Mouse (Mus musculus): ENCODE data around the gene Bag2. TPM values are rescaled to one million over a fixed set of nuclear protein-coding genes. Genes with fewer than 3 reads are reported as not detected.
A peak's percentile ranks its signal among the peaks of the same experiment; 100 is the strongest.
"Not testable (repeated sequence)": the region's sequence is repeated elsewhere in the genome, so short reads cannot be mapped to it uniquely, and the experiment has no call there.

The Bag2 gene
- polyA plus RNA-seq, 1 experiment: 17.5 TPM

DNA sequence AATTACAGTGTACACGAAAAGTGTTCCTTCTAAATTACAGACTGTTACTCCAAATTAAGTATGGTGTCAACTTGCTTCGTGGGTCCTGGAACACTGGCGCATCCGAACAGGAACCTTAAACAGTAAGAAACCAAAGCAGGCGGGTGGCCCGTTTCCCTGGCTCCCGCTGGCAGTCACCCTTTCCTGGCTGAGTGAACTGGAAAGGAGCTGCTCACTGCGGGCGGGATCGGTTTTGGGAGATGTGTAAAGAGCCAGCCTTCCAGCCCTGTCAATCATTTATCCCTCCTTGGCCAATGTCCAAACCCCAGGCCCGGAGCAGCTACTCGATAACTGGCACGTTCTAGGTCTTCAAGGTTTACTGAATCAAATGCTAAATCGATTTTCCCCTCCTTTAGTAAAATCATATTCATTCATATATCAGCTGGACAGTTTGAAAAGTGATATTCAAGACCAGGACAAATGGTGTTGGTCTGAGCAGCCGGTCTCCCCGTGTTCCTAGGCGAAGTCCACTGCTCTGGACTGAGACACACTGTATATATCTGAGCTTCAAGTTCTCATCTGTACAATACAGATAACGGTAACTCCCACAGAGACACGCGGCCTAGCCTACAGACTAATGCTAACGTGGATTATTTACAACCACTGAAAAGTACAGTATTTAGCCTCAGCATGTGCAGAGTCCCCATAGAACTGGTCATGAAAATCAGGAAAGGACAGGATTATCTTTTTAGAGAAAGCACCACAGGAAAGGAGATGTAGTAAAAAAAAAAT is 2.4 kb downstream of the Bag2 start:
- TF ChIP-seq POLR2A (IDR thresholded peaks at IDR 0.05; ENCODE audit: extremely low read depth, insufficient read depth, low read length) (no peak), CTCF (IDR thresholded peaks at IDR 0.05; ENCODE audit: extremely low read depth, insufficient read depth, low read length) (no peak)
- Histone ChIP-seq H3K4me3 (ENCODE audit: insufficient read depth, low read length) (no peak overlapping the region), H3K4me1 (ENCODE audit: control insufficient read depth, insufficient read depth, low read length) (peaks cover 5% of the 10 kb centered on the region), H3K27ac (ENCODE audit: insufficient read depth, low read length) (no peak overlapping the region)

DNA sequence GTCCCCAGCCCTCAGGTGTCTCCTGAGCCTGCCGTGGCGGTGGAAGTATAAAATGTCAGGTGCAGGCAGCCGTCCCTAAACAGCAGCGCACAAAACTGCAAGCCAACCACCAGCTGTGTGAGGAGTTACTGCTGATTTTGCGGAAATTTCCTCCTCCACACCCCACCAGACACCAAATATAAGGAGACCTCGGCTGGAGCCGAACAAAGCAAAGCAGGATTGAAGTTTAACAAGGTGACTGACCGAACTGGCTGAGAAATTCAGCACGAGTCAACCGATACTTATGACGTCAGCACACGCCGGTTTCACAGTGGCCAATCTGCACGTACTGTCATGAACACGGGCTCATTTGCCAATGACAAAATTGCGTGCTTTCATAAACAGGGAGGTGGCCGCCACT is 3.5 kb downstream of the Bag2 start:
- no peak overlapping the region for H3K27ac ChIP-seq (ENCODE audit: insufficient read depth, low read length)
- H3K4me1 ChIP-seq (ENCODE audit: control insufficient read depth, insufficient read depth, low read length): peaks cover 5% of the 10 kb centered on the region
- TF ChIP-seq CTCF (IDR thresholded peaks at IDR 0.05; ENCODE audit: extremely low read depth, insufficient read depth, low read length) (no peak), POLR2A (IDR thresholded peaks at IDR 0.05; ENCODE audit: extremely low read depth, insufficient read depth, low read length) (no peak)
- no peak overlapping the region for H3K4me3 ChIP-seq (ENCODE audit: insufficient read depth, low read length)

DNA sequence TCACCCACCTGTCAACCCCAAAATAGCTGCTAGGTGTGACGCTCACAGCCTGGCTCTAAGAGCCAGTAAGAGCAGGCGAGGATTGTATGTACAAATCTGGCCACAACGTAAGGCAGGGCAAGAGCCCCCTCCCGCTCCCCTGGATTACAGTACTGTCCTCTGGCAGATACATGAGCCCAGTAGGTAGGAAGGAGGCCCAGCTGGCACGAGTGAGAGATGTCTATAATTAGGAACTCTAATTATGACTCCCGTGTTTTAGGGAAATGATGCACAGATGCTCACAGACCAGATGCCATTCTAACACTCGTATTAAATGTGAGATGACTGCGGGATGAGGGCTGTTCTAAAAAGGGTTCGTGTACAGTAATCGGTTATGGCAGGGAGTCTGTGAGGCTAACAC is 6.3 kb downstream of the Bag2 start:
- no peak for TF ChIP-seq POLR2A (IDR thresholded peaks at IDR 0.05; ENCODE audit: extremely low read depth, insufficient read depth, low read length)
- TF ChIP-seq CTCF (IDR thresholded peaks at IDR 0.05; ENCODE audit: extremely low read depth, insufficient read depth, low read length): no peak
- no peak overlapping the region for H3K4me3 ChIP-seq (ENCODE audit: insufficient read depth, low read length)
- peaks cover 4% of the 10 kb centered on the region for H3K4me1 ChIP-seq (ENCODE audit: control insufficient read depth, insufficient read depth, low read length)
- H3K27ac ChIP-seq (ENCODE audit: insufficient read depth, low read length): no peak overlapping the region

GRCm38 (mm10) chr1:33749709-33750108 is 7.9 kb downstream of the Bag2 start:
- not testable (repeated sequence) for H3K4me1 ChIP-seq (ENCODE audit: control insufficient read depth, insufficient read depth, low read length); H3K27ac ChIP-seq (ENCODE audit: insufficient read depth, low read length); H3K4me3 ChIP-seq (ENCODE audit: insufficient read depth, low read length)

GRCm38 (mm10) chr1:33749109-33749508 is 8.5 kb downstream of the Bag2 start:
- peaks cover 4% of the 10 kb centered on the region for H3K4me1 ChIP-seq (ENCODE audit: control insufficient read depth, insufficient read depth, low read length)
- TF ChIP-seq POLR2A (IDR thresholded peaks at IDR 0.05; ENCODE audit: extremely low read depth, insufficient read depth, low read length) (no peak), CTCF (IDR thresholded peaks at IDR 0.05; ENCODE audit: extremely low read depth, insufficient read depth, low read length) (no peak)
- H3K27ac ChIP-seq (ENCODE audit: insufficient read depth, low read length): no peak overlapping the region
- no peak overlapping the region for H3K4me3 ChIP-seq (ENCODE audit: insufficient read depth, low read length)

GRCm38 (mm10) chr1:33745901-33746300 is 11.7 kb downstream of the Bag2 start:
- Histone ChIP-seq H3K4me3 (ENCODE audit: insufficient read depth, low read length) (no peak overlapping the region), H3K27ac (ENCODE audit: insufficient read depth, low read length) (no peak overlapping the region), H3K4me1 (ENCODE audit: control insufficient read depth, insufficient read depth, low read length) (no peaks in the 10 kb centered on the region)
- no peak for TF ChIP-seq CTCF (IDR thresholded peaks at IDR 0.05; ENCODE audit: extremely low read depth, insufficient read depth, low read length)
- TF ChIP-seq POLR2A (IDR thresholded peaks at IDR 0.05; ENCODE audit: extremely low read depth, insufficient read depth, low read length): no peak

DNA sequence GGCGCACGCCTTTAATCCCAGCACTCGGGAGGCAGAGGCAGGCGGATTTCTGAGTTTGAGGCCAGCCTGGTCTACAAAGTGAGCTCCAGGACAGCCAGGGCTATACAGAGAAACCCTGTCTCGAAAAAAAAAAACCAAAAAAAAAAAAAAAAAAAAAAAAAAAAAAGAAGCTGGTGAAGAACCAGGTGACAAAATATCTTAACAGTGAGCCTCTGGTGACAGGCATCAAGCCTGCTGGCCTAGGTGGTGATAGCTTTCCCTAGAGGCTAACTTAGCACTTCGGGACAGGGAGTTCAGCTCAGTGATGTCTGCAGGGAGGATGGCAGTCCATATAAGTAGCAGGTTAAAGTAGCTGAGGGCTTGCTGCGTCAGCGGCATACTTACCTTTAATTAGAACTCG is 12.8 kb downstream of the Bag2 start:
- H3K4me3 ChIP-seq (ENCODE audit: insufficient read depth, low read length); H3K27ac ChIP-seq (ENCODE audit: insufficient read depth, low read length); H3K4me1 ChIP-seq (ENCODE audit: control insufficient read depth, insufficient read depth, low read length): not testable (repeated sequence)

- Histone ChIP-seq H3K4me3 (ENCODE audit: insufficient read depth, low read length) (no peak overlapping the region), H3K4me1 (ENCODE audit: control insufficient read depth, insufficient read depth, low read length) (no peaks in the 10 kb centered on the region), H3K27ac (ENCODE audit: insufficient read depth, low read length) (no peak overlapping the region)
- no peak for TF ChIP-seq POLR2A (IDR thresholded peaks at IDR 0.05; ENCODE audit: extremely low read depth, insufficient read depth, low read length)
- peak; percentile 73 for TF ChIP-seq CTCF (IDR thresholded peaks at IDR 0.05; ENCODE audit: extremely low read depth, insufficient read depth, low read length)
These were observed 14.7 kb downstream of the Bag2 start for GRCm38 (mm10) chr1:33742903-33743302.

GRCm38 (mm10) chr1:33739302-33739701 is 18.3 kb downstream of the Bag2 start:
- no peak overlapping the region for H3K4me3 ChIP-seq (ENCODE audit: insufficient read depth, low read length)
- no peak overlapping the region for H3K27ac ChIP-seq (ENCODE audit: insufficient read depth, low read length)
- no peaks in the 10 kb centered on the region for H3K4me1 ChIP-seq (ENCODE audit: control insufficient read depth, insufficient read depth, low read length)
- peak; percentile 87 for TF ChIP-seq CTCF (IDR thresholded peaks at IDR 0.05; ENCODE audit: extremely low read depth, insufficient read depth, low read length)
- TF ChIP-seq POLR2A (IDR thresholded peaks at IDR 0.05; ENCODE audit: extremely low read depth, insufficient read depth, low read length): no peak

DNA sequence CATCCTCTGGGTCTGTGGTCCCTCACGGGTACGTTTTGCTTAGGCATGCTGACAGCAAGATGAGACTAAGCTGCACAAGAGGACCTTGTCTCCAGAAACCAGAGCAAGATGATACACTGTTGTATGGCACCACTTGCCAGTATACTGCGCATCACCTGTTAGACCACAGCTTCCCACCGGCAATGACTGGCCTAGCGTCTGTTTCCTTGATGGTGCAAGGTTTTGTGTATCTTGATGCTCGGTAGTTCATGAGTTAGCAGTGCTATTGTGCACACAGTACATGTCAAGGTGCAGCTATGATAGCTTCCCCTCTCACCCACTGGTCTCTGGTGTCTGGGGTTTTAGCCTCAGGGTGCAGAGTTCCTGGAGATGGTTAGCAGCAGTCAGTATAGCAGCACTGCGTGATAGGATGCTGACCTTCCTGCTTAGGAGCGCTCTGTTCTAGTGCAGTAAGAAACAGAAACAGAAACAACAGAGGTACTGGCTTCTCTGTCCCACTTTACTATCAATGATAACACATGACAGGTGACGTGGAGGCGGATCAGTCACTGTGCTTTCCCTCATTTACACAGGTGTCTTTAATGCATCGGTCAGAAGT is 18.8 kb downstream of the Bag2 start:
- no peak overlapping the region for H3K27ac ChIP-seq (ENCODE audit: insufficient read depth, low read length)
- H3K4me1 ChIP-seq (ENCODE audit: control insufficient read depth, insufficient read depth, low read length): no peaks in the 10 kb centered on the region
- TF ChIP-seq POLR2A (IDR thresholded peaks at IDR 0.05; ENCODE audit: extremely low read depth, insufficient read depth, low read length) (no peak), CTCF (IDR thresholded peaks at IDR 0.05; ENCODE audit: extremely low read depth, insufficient read depth, low read length) (no peak)
- H3K4me3 ChIP-seq (ENCODE audit: insufficient read depth, low read length): no peak overlapping the region
